24 mouse cellular contexts compared by ENCODE assay signal in genomic region chr5:134832896-134833295, GRCm38 (mm10).
DNase-seq lines count a peak whose midpoint lies in the region; ATAC-seq and TF ChIP-seq lines count a peak whose summit lies in the region.
"Had no signal": no experiment of that assay in that cellular context is flagged by ENCODE, and none has a peak within 500 bp of the region (broad histone marks: within the 10 kb centered on the region; RNA-seq: fewer than 3 reads in every experiment).

No protein-coding gene starts in this region.

- H3K4me2 ChIP-seq in hindbrain, postnatal 0 days (ENCODE audit: low read depth, low read length), result no peak overlapping the region
- no peak overlapping the region for H3K4me2 ChIP-seq in hindbrain, embryonic 16.5 days (ENCODE audit: low read length)
- H3K4me2 ChIP-seq in forebrain, embryonic 12.5 days, result no peak overlapping the region
- H3K4me2 ChIP-seq: embryonic facial prominence, embryonic 13.5 days; heart, embryonic 13.5 days had no signal

- H3K27me3 ChIP-seq in hindbrain, postnatal 0 days (ENCODE audit: insufficient read depth, low read length), result no peaks in the 10 kb centered on the region
- H3K27me3 ChIP-seq in hindbrain, embryonic 16.5 days (replicated peaks; ENCODE audit: control insufficient read depth, insufficient read depth, low read length), result no peaks in the 10 kb centered on the region
- 0 out of 2 replicates have a peak, but pooled peaks cover 7% of the 10 kb centered on the region for H3K27me3 ChIP-seq in embryonic facial prominence, embryonic 10.5 days (replicated peaks; ENCODE audit: low read depth, poor library complexity, severe bottlenecking)
- H3K27me3 ChIP-seq in forebrain, embryonic 12.5 days, result no peaks in the 10 kb centered on the region
- H3K27me3 ChIP-seq: embryonic facial prominence, embryonic 13.5 days; heart, embryonic 13.5 days had no signal

- 0 out of 2 replicates have a peak overlapping the region, but pooled peaks have one; percentile 51 for H3K27ac ChIP-seq in hindbrain, postnatal 0 days
- no peak overlapping the region for H3K27ac ChIP-seq in hindbrain, embryonic 16.5 days (ENCODE audit: low read depth, low read length)
- 0 out of 2 replicates have a peak overlapping the region, but pooled peaks have one; percentile 14 for H3K27ac ChIP-seq in embryonic facial prominence, embryonic 10.5 days (replicated peaks)
- H3K27ac ChIP-seq in forebrain, embryonic 12.5 days, result no peak overlapping the region
- H3K27ac ChIP-seq: embryonic facial prominence, embryonic 13.5 days; forebrain, embryonic 10.5 days; gastrocnemius, adult 2 months; heart, embryonic 13.5 days had no signal

- no peak overlapping the region for H3K4me3 ChIP-seq in hindbrain, postnatal 0 days (ENCODE audit: low read length)
- no peak overlapping the region for H3K4me3 ChIP-seq in hindbrain, embryonic 16.5 days (ENCODE audit: low read length)
- H3K4me3 ChIP-seq in embryonic facial prominence, embryonic 10.5 days, result no peak overlapping the region
- no peak overlapping the region for H3K4me3 ChIP-seq in forebrain, embryonic 12.5 days (replicated peaks)
- H3K4me3 ChIP-seq: embryonic facial prominence, embryonic 13.5 days; forebrain, embryonic 10.5 days; gastrocnemius, adult 2 months; heart, embryonic 13.5 days had no signal

- no peak; the same call in 1 of the 2 replicates for ATAC-seq in cerebellum, adult (ENCODE audit: insufficient number of reproducible peaks, low FRiP score, low TSS enrichment)
- no peak for ATAC-seq in hindbrain, postnatal 0 days
- ATAC-seq in hindbrain, embryonic 16.5 days, result no peak
- ATAC-seq in forebrain, embryonic 12.5 days (ENCODE audit: low FRiP score), result no peak
- ATAC-seq: activated CD4-positive, CD25-positive, alpha-beta regulatory T cell, adult 4 months; forebrain, embryonic 14.5 days; forebrain, postnatal 0 days; intestine, postnatal 0 days had no signal

- H3K36me3 ChIP-seq in hindbrain, postnatal 0 days (ENCODE audit: insufficient read depth, low read length), result no peaks in the 10 kb centered on the region
- H3K36me3 ChIP-seq in hindbrain, embryonic 16.5 days (ENCODE audit: control insufficient read depth, insufficient read depth, low read length), result no peaks in the 10 kb centered on the region
- H3K36me3 ChIP-seq in embryonic facial prominence, embryonic 10.5 days (replicated peaks), result no peaks in the 10 kb centered on the region
- no peaks in the 10 kb centered on the region for H3K36me3 ChIP-seq in forebrain, embryonic 12.5 days (replicated peaks)
- H3K36me3 ChIP-seq: embryonic facial prominence, embryonic 13.5 days; forebrain, embryonic 10.5 days; heart, embryonic 13.5 days had no signal

- DNase-seq in cerebellum, adult 9-11 months, result peak; percentile 3
- peak; percentile 13 to 31 for DNase-seq in cerebellum, postnatal 25 days
- DNase-seq in cerebellum, adult 9-10 months, result no peak
- DNase-seq in hindbrain, postnatal 0 days (ENCODE audit: low spot score), result peak; percentile 32
- DNase-seq in embryonic facial prominence, embryonic 10.5 days (ENCODE audit: low spot score), result no peak
- DNase-seq: adrenal gland, adult 8-10 months; adrenal gland, postnatal 25 days; cerebellum, adult 8-10 months; forebrain, postnatal 0 days; gastrocnemius, adult 2 months; gastrocnemius, postnatal 14 days; heart, adult 18-20 months; heart, postnatal 14 days; heart, postnatal 4 days; kidney, adult 2 months had no signal

- no peak overlapping the region for H3K9ac ChIP-seq in hindbrain, postnatal 0 days (replicated peaks; ENCODE audit: low read length)
- no peak overlapping the region for H3K9ac ChIP-seq in hindbrain, embryonic 16.5 days (ENCODE audit: low read depth, low read length)
- H3K9ac ChIP-seq in forebrain, embryonic 12.5 days, result no peak overlapping the region
- H3K9ac ChIP-seq: embryonic facial prominence, embryonic 13.5 days; forebrain, postnatal 0 days; heart, embryonic 13.5 days had no signal

- no peaks in the 10 kb centered on the region for H3K4me1 ChIP-seq in hindbrain, postnatal 0 days (ENCODE audit: insufficient read depth, low read length)
- no peaks in the 10 kb centered on the region for H3K4me1 ChIP-seq in hindbrain, embryonic 16.5 days (ENCODE audit: control insufficient read depth, insufficient read depth, low read depth, low read length)
- H3K4me1 ChIP-seq in embryonic facial prominence, embryonic 10.5 days, result peaks cover 4% of the 10 kb centered on the region; the same call in 1 of the 2 replicates
- H3K4me1 ChIP-seq in forebrain, embryonic 12.5 days, result no peaks in the 10 kb centered on the region
- H3K4me1 ChIP-seq: embryonic facial prominence, embryonic 13.5 days; heart, embryonic 13.5 days had no signal

- no peak for TF ChIP-seq CTCF in hindbrain, postnatal 0 days (IDR thresholded peaks at IDR 0.05; ENCODE audit: low read depth)

- H3K9me3 ChIP-seq in hindbrain, postnatal 0 days (ENCODE audit: low read length), result no peaks in the 10 kb centered on the region
- H3K9me3 ChIP-seq in hindbrain, embryonic 16.5 days (ENCODE audit: control insufficient read depth, low read length), result no peaks in the 10 kb centered on the region; the same call in 1 of the 2 replicates
- no peaks in the 10 kb centered on the region for H3K9me3 ChIP-seq in embryonic facial prominence, embryonic 10.5 days
- no peaks in the 10 kb centered on the region for H3K9me3 ChIP-seq in forebrain, embryonic 12.5 days
- H3K9me3 ChIP-seq: forebrain, embryonic 10.5 days had no signal

- WGBS in hindbrain, postnatal 0 days, result 61% methylated on average over 8 of the region's 8 CpGs
- 72% methylated on average over 8 of the region's 8 CpGs for WGBS in hindbrain, embryonic 16.5 days
- 79% methylated on average over 8 of the region's 8 CpGs for WGBS in embryonic facial prominence, embryonic 10.5 days
- 75% methylated on average over 8 of the region's 8 CpGs for WGBS in forebrain, embryonic 12.5 days

Comparison
In these comparisons a context has a peak if more than half of its experiments do, and no peak if none do; other contexts are left out.
1. DNase-seq: peak in cerebellum, adult 9-11 months (single experiment), cerebellum, postnatal 25 days (2 of 2) and hindbrain, postnatal 0 days (single experiment); none in cerebellum, adult 9-10 months (single experiment) and embryonic facial prominence, embryonic 10.5 days (single experiment).
2. H3K27ac ChIP-seq: peak in hindbrain, postnatal 0 days (single experiment) and embryonic facial prominence, embryonic 10.5 days (single experiment); none in hindbrain, embryonic 16.5 days (single experiment) and forebrain, embryonic 12.5 days (single experiment).